Mouse (Mus musculus) thymus, adult 2 months (tissue): ENCODE data around the gene Tpra1. TPM values are rescaled to one million over a fixed set of nuclear protein-coding genes. Genes with fewer than 3 reads are reported as not detected.

ENCODE experiments used
- DNase-seq: peaks from one replicate; pipeline ENCODE4 v3.0.0; 2021
- H3K27ac ChIP-seq: fragments of 200-500 bp; 2 replicates; pipeline ENCODE4 v1.5.1; 2012; ENCODE audit warnings: low read length, control low read depth; ENCODE audit not compliant: control insufficient read depth, insufficient read depth
- H3K27me3 ChIP-seq: fragments of 200-500 bp; 2 replicates; pipeline ENCODE4 v1.6.1; 2012; ENCODE audit warnings: mild to moderate bottlenecking, low read length, moderate library complexity, mixed read lengths; ENCODE audit not compliant: control insufficient read depth, insufficient read depth
- H3K36me3 ChIP-seq: fragments of 200-500 bp; 2 replicates; pipeline ENCODE4 v1.6.1; 2012; ENCODE audit warnings: mild to moderate bottlenecking, low read length, moderate library complexity; ENCODE audit not compliant: control insufficient read depth, insufficient read depth
- H3K4me1 ChIP-seq: fragments of 200-500 bp; replicated peaks from 2 replicates; pipeline ENCODE4 v1.6.1; 2012; ENCODE audit warnings: low read length; ENCODE audit not compliant: control insufficient read depth, insufficient read depth
- H3K4me3 ChIP-seq: fragments of 200-500 bp; 2 replicates; pipeline ENCODE4 v1.5.1; 2012; ENCODE audit warnings: mild to moderate bottlenecking, low read length, control low read depth, moderate library complexity; ENCODE audit not compliant: control insufficient read depth, insufficient read depth
- CTCF ChIP-seq: fragments of 200-500 bp; IDR thresholded peaks from 2 replicates; pipeline ENCODE4 v1.5.1; 2012; ENCODE audit warnings: mild to moderate bottlenecking, control low read depth, low read length, moderate library complexity, borderline replicate concordance; ENCODE audit not compliant: control insufficient read depth, poor library complexity, insufficient read depth; ENCODE audit errors: extremely low read depth
- POLR2A ChIP-seq: fragments of 200-500 bp; IDR thresholded peaks from 2 replicates; pipeline ENCODE4 v1.6.1; 2012; ENCODE audit warnings: mild to moderate bottlenecking, low read length, control low read depth, moderate library complexity; ENCODE audit not compliant: control insufficient read depth, poor library complexity, insufficient read depth; ENCODE audit errors: extremely low read depth
- WGBS: fragments of 180-500 bp; shearing (Covaris S2); methylation state at CpG from one replicate; pipeline ENCODE4 v1.1.7; 2018; 5-methylcytosine and 5-hydroxymethylcytosine counted together
- polyA plus RNA-seq: library from polyadenylated mRNA; depleted of rRNA; stranded (reverse); fragments of >200 nt; gene quantifications from 2 replicates; pipeline ENCODE4 v1.2.3, GENCODE M21; 2012

The Tpra1 gene
- polyA plus RNA-seq, 1 experiment = 366 TPM

DNA sequence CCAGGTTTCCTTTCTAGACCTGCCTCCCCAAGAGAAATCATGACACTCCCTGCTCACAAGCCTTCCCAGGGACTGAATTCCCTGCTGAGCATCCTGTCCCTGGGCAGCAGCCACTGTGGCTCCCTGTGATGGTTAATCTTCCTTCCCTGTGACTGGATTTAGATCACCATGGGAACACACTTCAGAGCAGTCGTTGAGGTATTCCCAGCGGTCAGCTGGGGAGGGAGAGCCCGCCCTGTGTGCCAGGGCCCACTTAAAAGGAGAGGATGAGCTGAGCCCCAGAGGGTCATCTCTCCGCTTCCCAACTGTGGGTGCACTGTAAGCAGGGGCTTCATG, 35.1 kb downstream of the Tpra1 start:
- peaks cover 47% of the 10 kb centered on the region for H3K4me1 ChIP-seq
- no peak overlapping the region for H3K4me3 ChIP-seq
- DNase-seq = no peak
- no peaks in the 10 kb centered on the region for H3K27me3 ChIP-seq
- TF ChIP-seq POLR2A (no peak), CTCF (no peak)
- H3K27ac ChIP-seq = no peak overlapping the region
- 96% methylated on average over 4 of the region's 4 CpGs for WGBS
- no peaks in the 10 kb centered on the region for H3K36me3 ChIP-seq

GRCm38 (mm10) chr6:88937971-88938663, 36.1 kb downstream of the Tpra1 start:
- WGBS = 34% methylated on average over 4 of the region's 4 CpGs
- Histone ChIP-seq H3K27ac (no peak overlapping the region), H3K36me3 (no peaks in the 10 kb centered on the region), H3K4me1 (peaks cover 47% of the 10 kb centered on the region), H3K4me3 (no peak overlapping the region), H3K27me3 (no peaks in the 10 kb centered on the region)
- TF ChIP-seq CTCF (no peak), POLR2A (no peak)
- DNase-seq = peak; percentile 61

GRCm38 (mm10) chr6:88938664-88939055, 36.6 kb downstream of the Tpra1 start:
- DNase-seq = no peak
- H3K27ac ChIP-seq = peak overlapping the region; percentile 47; the same call in 1 of the 2 replicates
- H3K36me3 ChIP-seq = no peaks in the 10 kb centered on the region
- H3K4me1 ChIP-seq = peaks cover 47% of the 10 kb centered on the region
- TF ChIP-seq CTCF = no peak
- no peak for TF ChIP-seq POLR2A
- no peaks in the 10 kb centered on the region for H3K27me3 ChIP-seq
- 70% methylated on average over 5 of the region's 5 CpGs for WGBS
- no peak overlapping the region for H3K4me3 ChIP-seq

GRCm38 (mm10) chr6:88939281-88940089, 37.4 kb downstream of the Tpra1 start:
- WGBS = 9% methylated on average over 12 of the region's 12 CpGs
- Histone ChIP-seq H3K27ac (peak overlapping the region; percentile 47; the same call in 1 of the 2 replicates), H3K36me3 (no peaks in the 10 kb centered on the region), H3K4me3 (peak overlapping the region; percentile 8; the same call in 1 of the 2 replicates), H3K27me3 (no peaks in the 10 kb centered on the region), H3K4me1 (peaks cover 47% of the 10 kb centered on the region)
- peak; percentile 74 for DNase-seq
- TF ChIP-seq POLR2A = no peak
- peak; percentile 68; the same call in 1 of the 2 replicates for TF ChIP-seq CTCF

GRCm38 (mm10) chr6:88940090-88940916, 38.3 kb downstream of the Tpra1 start:
- H3K4me3 ChIP-seq = no peak overlapping the region
- DNase-seq = no peak
- H3K27ac ChIP-seq = peak overlapping the region; percentile 1; the same call in 1 of the 2 replicates
- no peaks in the 10 kb centered on the region for H3K36me3 ChIP-seq
- H3K4me1 ChIP-seq = peaks cover 47% of the 10 kb centered on the region
- TF ChIP-seq POLR2A (no peak), CTCF (no peak)
- no peaks in the 10 kb centered on the region for H3K27me3 ChIP-seq
- 85% methylated on average over 9 of the region's 9 CpGs for WGBS

DNA sequence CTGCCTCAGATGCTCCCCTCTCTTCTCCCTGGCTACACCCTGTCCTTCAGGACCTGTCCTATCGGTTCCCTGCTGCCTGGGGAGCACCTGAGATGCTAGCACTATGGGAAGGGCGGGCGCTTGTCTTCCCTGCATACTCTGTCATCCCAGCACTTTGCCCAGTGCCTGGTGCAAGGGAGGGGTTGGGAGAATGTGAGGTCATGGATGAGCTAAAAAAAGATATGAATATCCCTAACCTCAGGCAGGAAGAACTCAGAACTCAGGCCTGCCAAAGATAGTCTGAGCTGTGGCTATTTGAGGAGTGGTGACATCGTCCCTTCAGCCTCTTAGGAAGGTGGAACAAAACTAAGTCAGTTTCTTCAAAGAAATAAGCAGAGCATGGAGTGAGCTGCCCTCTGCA, 39.6 kb downstream of the Tpra1 start:
- 98% methylated on average over 4 of the region's 4 CpGs for WGBS
- Histone ChIP-seq H3K36me3 (no peaks in the 10 kb centered on the region), H3K27ac (no peak overlapping the region), H3K4me3 (no peak overlapping the region), H3K4me1 (peaks cover 41% of the 10 kb centered on the region), H3K27me3 (no peaks in the 10 kb centered on the region)
- TF ChIP-seq CTCF = no peak
- no peak for TF ChIP-seq POLR2A
- DNase-seq = no peak
